Mouse (Mus musculus) layer of hippocampus, postnatal 14 days (tissue): Measurements from ENCODE around the gene Gbf1. TPM values are rescaled to one million over a fixed set of nuclear protein-coding genes. Genes with fewer than 3 reads are reported as not detected.

Experiments
- DNase-seq, 2 experiments: peaks; one replicate each; pipeline ENCODE4 v3.0.0; 2021 to 2022; ENCODE audit warnings: low spot score in 2 of 2, mixed read lengths in 1 of 2
- total RNA-seq, 2 experiments: library from RNA; stranded (reverse); gene quantifications; 2 replicates each; pipeline ENCODE4 v1.2.3; 2021

Gbf1 gene
- total RNA-seq, 2 experiments from 2014 or later: 83.7 to 101 TPM

GRCm38 (mm10) chr19:46314151-46314601 lies 161.9 kb downstream of the Gbf1 start:
- no peak for DNase-seq

- DNase-seq: peak in 1 of 2 experiments; percentile 0
Measured at GRCm38 (mm10) chr19:46314872-46315742, 162.8 kb downstream of the Gbf1 start.

GRCm38 (mm10) chr19:46315752-46316610 lies 163.7 kb downstream of the Gbf1 start:
- DNase-seq: peak in 1 of 2 experiments; percentile 22

GRCm38 (mm10) chr19:46316846-46317545 lies 164.7 kb downstream of the Gbf1 start:
- DNase-seq: peak in 1 of 2 experiments; percentile 84

- peak in 1 of 2 experiments; percentile 20 for DNase-seq
Measured at GRCm38 (mm10) chr19:46317546-46317885, 165.2 kb downstream of the Gbf1 start.

- peak in 1 of 2 experiments; percentile 70 for DNase-seq
Measured at GRCm38 (mm10) chr19:46318031-46318471, 165.7 kb downstream of the Gbf1 start.

- DNase-seq: peak in 1 of 2 experiments; percentile 93
Measured at GRCm38 (mm10) chr19:46318586-46319378, 166.5 kb downstream of the Gbf1 start.

- DNase-seq: no peak
Measured at GRCm38 (mm10) chr19:46320076-46320785, 167.9 kb downstream of the Gbf1 start.

GRCm38 (mm10) chr19:46321101-46321943 lies 169.0 kb downstream of the Gbf1 start:
- peak in 1 of 2 experiments; percentile 63 for DNase-seq

GRCm38 (mm10) chr19:46322144-46322995 lies 170.1 kb downstream of the Gbf1 start:
- no peak for DNase-seq

GRCm38 (mm10) chr19:46322996-46323572 lies 170.8 kb downstream of the Gbf1 start:
- DNase-seq: no peak

GRCm38 (mm10) chr19:46323716-46324115 lies 171.4 kb downstream of the Gbf1 start:
- no peak for DNase-seq

- DNase-seq: no peak
Measured at GRCm38 (mm10) chr19:46324366-46324765, 172.1 kb downstream of the Gbf1 start.

- no peak for DNase-seq
Measured at GRCm38 (mm10) chr19:46324918-46325317, 172.6 kb downstream of the Gbf1 start.

- no peak for DNase-seq
Measured at GRCm38 (mm10) chr19:46326019-46326755, 173.9 kb downstream of the Gbf1 start.

- peak in 1 of 2 experiments; percentile 74 for DNase-seq
Measured at GRCm38 (mm10) chr19:46326756-46327305, 174.5 kb downstream of the Gbf1 start, which contains the start of gene Psd. Psd (minus strand) TSS chr19:46327156.
